Mouse (Mus musculus): ENCODE results near the gene Dhx34.

DNA sequence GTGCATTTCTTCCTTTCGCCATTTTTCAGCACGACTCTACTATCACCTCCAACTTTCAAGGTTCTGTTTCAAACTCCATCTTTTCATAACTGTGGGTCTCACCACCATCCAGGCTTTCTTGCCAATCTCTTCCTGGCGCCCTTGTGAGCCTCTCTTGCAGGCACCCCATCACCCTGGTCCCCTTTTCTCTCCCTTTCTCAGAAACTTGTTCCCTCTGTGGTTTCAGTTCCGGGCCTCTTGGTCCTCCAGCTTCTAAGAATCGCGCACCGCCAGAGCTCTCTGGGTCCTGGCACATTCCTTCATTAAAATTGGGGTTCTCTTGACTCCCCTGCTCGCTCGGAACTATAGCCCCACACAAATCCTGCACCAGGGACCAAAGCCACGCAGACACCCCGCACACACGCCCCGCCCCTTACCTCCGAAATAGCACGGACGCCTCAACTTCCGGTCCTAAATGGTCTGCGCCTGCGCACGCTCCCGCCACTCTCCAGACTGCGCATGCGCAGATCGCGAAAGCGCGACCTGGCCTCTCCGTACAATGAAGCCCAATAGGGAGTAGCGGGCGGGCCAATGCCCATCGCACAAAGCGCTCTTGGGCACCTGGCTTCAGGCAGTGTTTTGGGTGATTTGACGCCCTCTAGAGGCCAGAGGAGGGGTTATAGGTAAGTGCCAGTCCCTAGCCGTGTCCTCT lies at the start of gene Dhx34:
- TF ChIP-seq CTCF (IDR thresholded peaks at IDR 0.05; ENCODE audit: borderline replicate concordance, insufficient read depth, low read depth, low read length), result peak; percentile 63; the same call in 1 of the 2 replicates
- peak; percentile 81; the same call in 1 of the 2 replicates for TF ChIP-seq POLR2A (IDR thresholded peaks at IDR 0.05; ENCODE audit: borderline replicate concordance, insufficient read depth, low read length)
